ENCODE assay signal across 32 mouse cellular contexts in the genomic region with DNA sequence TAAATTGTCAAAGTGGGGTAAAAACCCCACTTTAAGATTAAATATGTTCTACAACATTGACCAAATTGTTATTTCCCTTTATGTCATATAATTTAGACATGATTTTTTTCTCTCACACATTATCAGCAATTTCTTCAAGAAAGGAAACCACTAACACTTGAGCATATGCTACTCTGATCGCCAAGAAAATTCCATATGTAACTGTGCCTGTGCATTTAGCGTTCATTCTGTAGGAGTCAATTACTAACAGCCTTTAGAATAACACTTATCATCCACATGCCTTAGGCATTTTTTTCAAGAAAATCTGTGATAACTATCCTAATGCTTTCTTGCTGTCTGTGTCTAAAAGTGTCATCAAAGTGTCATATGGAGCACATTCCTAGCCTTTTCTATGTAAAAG.
"Had no signal": no experiment of that assay in that cellular context is flagged by ENCODE, and none has a peak within 500 bp of the region (broad histone marks: within the 10 kb centered on the region; RNA-seq: fewer than 3 reads in every experiment).

No protein-coding gene starts in this region.

- H3K9ac ChIP-seq: limb, embryonic 12.5 days; limb, embryonic 13.5 days; limb, embryonic 15.5 days; liver, embryonic 12.5 days; liver, embryonic 13.5 days; liver, embryonic 14.5 days; liver, embryonic 15.5 days; liver, postnatal 0 days; lung, embryonic 14.5 days; lung, embryonic 15.5 days; midbrain, embryonic 12.5 days; midbrain, embryonic 13.5 days; midbrain, embryonic 15.5 days; neural tube, embryonic 12.5 days had no signal

- H3K27me3 ChIP-seq: limb, embryonic 12.5 days; limb, embryonic 13.5 days; limb, embryonic 15.5 days; liver, embryonic 12.5 days; liver, embryonic 13.5 days; liver, embryonic 15.5 days; lung, embryonic 15.5 days; megakaryocyte, embryonic 14.5 days; midbrain, embryonic 12.5 days; midbrain, embryonic 13.5 days; midbrain, embryonic 15.5 days; neural tube, embryonic 12.5 days had no signal

- H3K36me3 ChIP-seq: limb, embryonic 10.5 days; limb, embryonic 12.5 days; limb, embryonic 13.5 days; limb, embryonic 15.5 days; liver, embryonic 12.5 days; liver, embryonic 13.5 days; liver, embryonic 15.5 days; lung, embryonic 15.5 days; midbrain, embryonic 10.5 days; midbrain, embryonic 12.5 days; midbrain, embryonic 13.5 days; midbrain, embryonic 15.5 days; neural tube, embryonic 12.5 days had no signal

- DNase-seq: left cerebral cortex, postnatal 4 days; liver; liver, embryonic 13.5 days; liver, postnatal 0 days; lung, adult 18-20 months; lung, adult 2 months; lung, embryonic 14.5 days; lung, postnatal 10 days; lung, postnatal 14 days; lung, postnatal 36 days; lung, postnatal 4 days; midbrain, embryonic 14.5 days had no signal

- ATAC-seq: liver, embryonic 12.5 days; liver, postnatal 0 days; lung, postnatal 0 days; midbrain, embryonic 13.5 days; midbrain, embryonic 15.5 days; midbrain, embryonic 16.5 days had no signal

- H3K27ac ChIP-seq: limb, embryonic 10.5 days; limb, embryonic 12.5 days; limb, embryonic 13.5 days; limb, embryonic 15.5 days; liver, embryonic 12.5 days; liver, embryonic 13.5 days; liver, embryonic 14.5 days; liver, embryonic 15.5 days; lung, embryonic 15.5 days; macrophage; midbrain, embryonic 10.5 days; midbrain, embryonic 12.5 days; midbrain, embryonic 13.5 days; midbrain, embryonic 15.5 days; neural tube, embryonic 12.5 days had no signal

- H3K9me3 ChIP-seq: limb, embryonic 10.5 days; limb, embryonic 12.5 days; limb, embryonic 13.5 days; limb, embryonic 15.5 days; liver, embryonic 12.5 days; liver, embryonic 13.5 days; liver, embryonic 15.5 days; lung, embryonic 15.5 days; megakaryocyte, embryonic 14.5 days; midbrain, embryonic 10.5 days; midbrain, embryonic 12.5 days; midbrain, embryonic 13.5 days; midbrain, embryonic 15.5 days; neural tube, embryonic 12.5 days had no signal

- H3K4me2 ChIP-seq: limb, embryonic 12.5 days; limb, embryonic 13.5 days; limb, embryonic 15.5 days; liver, embryonic 11.5 days; liver, embryonic 12.5 days; liver, embryonic 13.5 days; liver, embryonic 15.5 days; lung, embryonic 14.5 days; lung, embryonic 15.5 days; midbrain, embryonic 11.5 days; midbrain, embryonic 12.5 days; midbrain, embryonic 13.5 days; midbrain, embryonic 15.5 days; neural tube, embryonic 12.5 days had no signal

- H3K4me1 ChIP-seq: limb, embryonic 10.5 days; limb, embryonic 12.5 days; limb, embryonic 13.5 days; limb, embryonic 15.5 days; liver, embryonic 12.5 days; liver, embryonic 13.5 days; liver, embryonic 15.5 days; lung, embryonic 15.5 days; megakaryocyte, embryonic 14.5 days; midbrain, embryonic 10.5 days; midbrain, embryonic 12.5 days; midbrain, embryonic 13.5 days; midbrain, embryonic 15.5 days; neural tube, embryonic 12.5 days had no signal

- H3K4me3 ChIP-seq: limb, embryonic 10.5 days; limb, embryonic 12.5 days; limb, embryonic 13.5 days; limb, embryonic 15.5 days; liver, embryonic 12.5 days; liver, embryonic 13.5 days; liver, embryonic 15.5 days; lung, embryonic 15.5 days; megakaryocyte, embryonic 14.5 days; midbrain, embryonic 10.5 days; midbrain, embryonic 12.5 days; midbrain, embryonic 13.5 days; midbrain, embryonic 15.5 days; myocyte; neural tube, embryonic 12.5 days had no signal
